Mouse (Mus musculus): ENCODE data around the gene Hdac9. TPM values are rescaled to one million over a fixed set of nuclear protein-coding genes. Genes with fewer than 3 reads are reported as not detected.

Gene Hdac9
- total and polyA plus RNA-seq, 3 experiments, result 0.03 to 0.19 TPM; not detected in 1

DNA sequence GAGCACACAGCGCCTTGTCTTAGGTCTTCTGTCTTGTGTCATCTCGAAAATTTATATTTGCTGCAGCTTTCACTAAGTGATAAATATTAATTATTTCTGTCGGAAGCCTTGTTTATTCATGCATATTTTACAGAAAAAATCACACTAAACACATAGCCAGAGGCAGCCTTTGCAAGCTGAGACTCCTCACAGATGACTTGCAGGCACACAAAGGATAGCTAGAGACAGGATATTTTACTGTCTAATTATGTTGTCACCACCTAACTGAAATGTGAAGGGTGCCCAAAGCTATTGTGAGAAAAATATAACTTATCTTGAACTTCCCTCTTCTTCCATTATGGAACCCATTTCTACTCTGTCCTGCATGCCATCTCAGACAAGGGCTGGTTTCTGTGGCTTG is 258.3 kb downstream of the Hdac9 start:
- TF ChIP-seq CTCF (IDR thresholded peaks at IDR 0.05 in 2 of 3, conservative IDR thresholded peaks at IDR 0.05 in 1 of 3; ENCODE audit: control insufficient read depth in 1 of 3, insufficient read depth in 1 of 3, low read depth in 2 of 3, low read length in 3 of 3, poor library complexity in 1 of 3, severe bottlenecking in 1 of 3) (no peak), ETS1 (IDR thresholded peaks at IDR 0.05; ENCODE audit: low read depth, low read length) (no peak), TAL1 (IDR thresholded peaks at IDR 0.05; ENCODE audit: low read length) (no peak), ZNF384 (IDR thresholded peaks at IDR 0.05; ENCODE audit: low read depth, low read length) (no peak), MAZ (IDR thresholded peaks at IDR 0.05; ENCODE audit: low read depth, low read length) (no peak), NELFE (IDR thresholded peaks at IDR 0.05; ENCODE audit: low read depth, low read length) (no peak), SMC3 (IDR thresholded peaks at IDR 0.05; ENCODE audit: low read depth, low read length) (no peak), ZKSCAN1 (IDR thresholded peaks at IDR 0.05; ENCODE audit: low read depth, low read length) (no peak), JUND (IDR thresholded peaks at IDR 0.05; ENCODE audit: low read depth, low read length) (no peak), TCF12 (IDR thresholded peaks at IDR 0.05; ENCODE audit: low read depth, low read length) (no peak), USF2 (IDR thresholded peaks at IDR 0.05; ENCODE audit: borderline replicate concordance in 1 of 2, insufficient read depth in 1 of 2, low read depth in 1 of 2, low read length in 2 of 2) (no peak), E2F4 (IDR thresholded peaks at IDR 0.05; ENCODE audit: borderline replicate concordance, low read depth, low read length) (no peak), MAFK (IDR thresholded peaks at IDR 0.05; ENCODE audit: borderline replicate concordance, low read depth, low read length) (no peak), MAX (IDR thresholded peaks at IDR 0.05; ENCODE audit: low read length) (no peak), GABPA (IDR thresholded peaks at IDR 0.05; ENCODE audit: low read depth, low read length) (no peak), KAT2A (conservative IDR thresholded peaks at IDR 0.05; ENCODE audit: low read depth, low read length) (no peak), MEF2A (IDR thresholded peaks at IDR 0.05; ENCODE audit: extremely low read depth, insufficient replicate concordance, low read depth, low read length, poor library complexity, severe bottlenecking) (no peak)

GRCm38 (mm10) chr12:34658119-34658518 is 258.8 kb downstream of the Hdac9 start:
- Histone ChIP-seq H3K36me3 (ENCODE audit: control insufficient read depth in 1 of 2, insufficient read depth in 2 of 2, low read length in 2 of 2) (no peaks in the 10 kb centered on the region), H3K27me3 (ENCODE audit: control insufficient read depth in 1 of 2, insufficient read depth in 2 of 2, low read length in 2 of 2) (no peaks in the 10 kb centered on the region), H3K4me3 (ENCODE audit: control insufficient read depth in 1 of 2, insufficient read depth in 1 of 2, low read depth in 2 of 2, low read length in 2 of 2) (no peak overlapping the region), H3K27ac (ENCODE audit: control insufficient read depth, low read depth, low read length) (no peak overlapping the region), H3K9me3 (replicated peaks; ENCODE audit: insufficient read depth, low read length) (no peaks in the 10 kb centered on the region), H3K9ac (ENCODE audit: control insufficient read depth, low read depth, low read length, poor library complexity, severe bottlenecking) (no peak overlapping the region), H3K79me2 (ENCODE audit: control insufficient read depth, insufficient read depth, low read length, poor library complexity) (no peaks in the 10 kb centered on the region), H3K4me1 (ENCODE audit: control insufficient read depth in 1 of 2, insufficient read depth in 2 of 2, low read length in 2 of 2) (no peaks in the 10 kb centered on the region)
- TF ChIP-seq RAD21 (IDR thresholded peaks at IDR 0.05; ENCODE audit: low read depth, low read length), result peak; percentile 5
- no peak for TF ChIP-seq MAZ (IDR thresholded peaks at IDR 0.05; ENCODE audit: low read depth, low read length)
- TF ChIP-seq USF2 (IDR thresholded peaks at IDR 0.05; ENCODE audit: borderline replicate concordance in 1 of 2, insufficient read depth in 1 of 2, low read depth in 1 of 2, low read length in 2 of 2), result no peak
- no peak for DNase-seq (ENCODE audit: low read depth, low spot score)

More for the DNA sequence above, 258.3 kb downstream of the Hdac9 start:
- Histone ChIP-seq H3K36me3 (ENCODE audit: control insufficient read depth in 1 of 2, insufficient read depth in 2 of 2, low read length in 2 of 2) (no peaks in the 10 kb centered on the region), H3K4me3 (ENCODE audit: control insufficient read depth in 1 of 2, insufficient read depth in 1 of 2, low read depth in 2 of 2, low read length in 2 of 2) (no peak overlapping the region), H3K27me3 (ENCODE audit: control insufficient read depth in 1 of 2, insufficient read depth in 2 of 2, low read length in 2 of 2) (no peaks in the 10 kb centered on the region), H3K9me3 (replicated peaks; ENCODE audit: insufficient read depth, low read length) (no peaks in the 10 kb centered on the region), H3K4me1 (ENCODE audit: control insufficient read depth in 1 of 2, insufficient read depth in 2 of 2, low read length in 2 of 2) (no peaks in the 10 kb centered on the region), H3K9ac (ENCODE audit: control insufficient read depth, low read depth, low read length, poor library complexity, severe bottlenecking) (no peak overlapping the region), H3K27ac (ENCODE audit: control insufficient read depth, low read depth, low read length) (no peak overlapping the region), H3K79me2 (ENCODE audit: control insufficient read depth, insufficient read depth, low read length, poor library complexity) (no peaks in the 10 kb centered on the region)
- no peak for DNase-seq (ENCODE audit: low read depth, low spot score)
